Mouse (Mus musculus) kidney, postnatal 0 days (tissue): Measurements from ENCODE around the gene E130309D02Rik. TPM values are rescaled to one million over a fixed set of nuclear protein-coding genes. Genes with fewer than 3 reads are reported as not detected.

Source experiments
- ATAC-seq: fragments of 200-750 bp; cut with Nextera tagmentation; replicated peaks from 2 replicates; pipeline ENCODE4 v1.8.0; 2017; ENCODE audit warnings: low read depth, moderate number of reproducible peaks, moderate TSS enrichment, moderate library complexity; ENCODE audit not compliant: low FRiP score
- DNase-seq: peaks from one replicate; pipeline ENCODE4 v3.0.0-alpha.2; 2016; ENCODE audit warnings: low spot score
- H3K27ac ChIP-seq: fragments of 300-500 bp; sonication (generic); 2 replicates; pipeline ENCODE4 v1.5.1; 2014; ENCODE audit warnings: mild to moderate bottlenecking
- H3K27me3 ChIP-seq: fragments of 300-500 bp; sonication (generic); 2 replicates; pipeline ENCODE4 v1.6.1; 2014; ENCODE audit warnings: low read length, mixed read lengths; ENCODE audit not compliant: insufficient read depth
- H3K36me3 ChIP-seq: fragments of 300-500 bp; sonication (generic); 2 replicates; pipeline ENCODE4 v1.6.1; 2014; ENCODE audit warnings: low read length, mixed read lengths; ENCODE audit not compliant: insufficient read depth
- H3K4me1 ChIP-seq: fragments of 300-500 bp; sonication (generic); replicated peaks from 2 replicates; pipeline ENCODE4 v1.6.1; 2014; ENCODE audit warnings: antibody characterized with exemption, low read length, mixed read lengths; ENCODE audit not compliant: insufficient read depth
- H3K4me2 ChIP-seq: fragments of 300-500 bp; sonication (generic); 2 replicates; pipeline ENCODE4 v1.6.1; 2014; ENCODE audit warnings: mild to moderate bottlenecking, low read length, moderate library complexity, mixed read lengths
- H3K4me3 ChIP-seq: fragments of 300-500 bp; sonication (generic); replicated peaks from 2 replicates; pipeline ENCODE4 v1.5.1; 2014; ENCODE audit warnings: low read depth, low read length
- H3K9ac ChIP-seq: fragments of 300-500 bp; sonication (generic); 2 replicates; pipeline ENCODE4 v1.6.1; 2014; ENCODE audit warnings: low read depth, low read length
- H3K9me3 ChIP-seq: fragments of 300-500 bp; sonication (generic); replicated peaks from 2 replicates; pipeline ENCODE4 v1.6.1; 2016; ENCODE audit warnings: low read length, inconsistent platforms, mixed read lengths
- CTCF ChIP-seq: IDR thresholded peaks from 2 replicates; pipeline ENCODE4 v1.5.1; 2016; ENCODE audit warnings: antibody characterized with exemption, low read depth, mild to moderate bottlenecking, moderate library complexity
- WGBS: fragments of 180-500 bp; shearing (Covaris S2); extraction: QIAGEN DNeasy Blood & Tissue Kit; methylation state at CpG from one replicate; pipeline ENCODE4 v1.1.7; 2014; 5-methylcytosine and 5-hydroxymethylcytosine counted together
- polyA plus RNA-seq: library from polyadenylated mRNA; unstranded; fragments of >200 nt; fragmentation: Nextera tagmentation; extraction: Ambion mirVana; gene quantifications from 2 replicates; pipeline ENCODE4 v1.2.1, GENCODE M21; 2015

The E130309D02Rik gene
- polyA plus RNA-seq, 1 experiment from 2014 or later, result 27.8 TPM

DNA sequence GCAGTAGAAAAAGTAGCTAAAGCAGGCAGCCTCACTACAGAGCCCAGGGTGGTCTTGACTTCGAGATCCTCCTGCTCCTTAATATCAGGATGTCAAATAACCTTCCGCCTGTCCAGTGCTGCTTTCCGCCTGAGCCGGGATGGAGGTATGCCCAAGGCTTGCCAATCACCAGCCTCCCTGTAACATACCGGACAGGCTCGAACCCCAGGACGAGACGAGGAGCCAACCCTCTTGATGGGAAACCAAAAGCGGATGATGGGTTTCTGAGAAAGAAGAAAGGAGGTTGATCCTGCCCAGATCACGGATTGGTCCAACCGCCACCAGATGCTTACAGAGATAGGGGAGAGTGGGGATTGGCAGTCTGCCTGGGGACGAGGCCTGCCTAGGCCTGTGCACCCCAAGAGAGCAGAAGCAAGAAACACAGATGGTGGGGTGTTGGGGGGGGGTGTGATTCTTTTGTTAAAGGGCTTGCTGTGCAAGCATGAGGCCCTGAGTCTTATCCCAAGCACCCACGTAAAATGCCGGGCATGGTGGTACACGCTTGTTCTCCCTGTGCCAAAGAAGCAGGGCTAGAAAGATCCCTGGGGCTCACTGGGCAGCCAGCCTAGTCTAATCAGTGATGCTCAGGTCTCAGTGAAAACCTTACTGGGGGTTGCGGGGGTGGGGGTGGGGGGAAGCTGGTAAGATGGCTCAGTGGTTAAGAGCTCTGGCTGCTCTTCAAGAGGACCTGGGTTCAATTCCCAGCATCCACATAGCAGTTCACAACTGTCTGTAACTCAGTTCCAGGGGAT lies 42.4 kb downstream of the E130309D02Rik start:
- Histone ChIP-seq H3K36me3 (no peaks in the 10 kb centered on the region), H3K27ac (no peak overlapping the region), H3K27me3 (peaks cover 2% of the 10 kb centered on the region; the same call in 1 of the 2 replicates), H3K4me1 (no peaks in the 10 kb centered on the region; the same call in 1 of the 2 replicates), H3K9me3 (no peaks in the 10 kb centered on the region), H3K4me2 (no peak overlapping the region), H3K4me3 (no peak overlapping the region), H3K9ac (no peak overlapping the region)
- DNase-seq (no peak), ATAC-seq (no peak)
- no peak for TF ChIP-seq CTCF
- WGBS, result 90% methylated on average over 16 of the region's 16 CpGs

DNA sequence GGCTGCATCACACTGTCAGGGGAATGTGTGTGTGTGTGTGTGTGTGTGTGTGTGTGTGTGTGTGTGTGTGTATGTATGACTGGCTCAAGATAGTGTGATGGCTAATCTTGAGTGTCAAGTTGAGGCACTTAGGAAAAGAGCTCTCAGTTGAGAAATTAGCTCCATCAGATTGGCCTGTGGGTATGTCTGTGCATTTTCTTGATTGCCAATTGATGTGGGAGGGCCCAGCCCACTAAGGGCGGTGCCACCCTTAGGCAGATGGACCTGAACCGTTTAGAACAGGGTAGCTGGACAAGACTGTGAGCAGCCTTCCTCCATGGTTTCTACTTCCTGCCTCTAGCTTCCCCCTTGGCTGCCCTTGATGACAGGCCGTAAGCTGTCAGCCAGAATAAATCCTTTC lies 43.1 kb downstream of the E130309D02Rik start:
- H3K27me3 ChIP-seq, result peaks cover 2% of the 10 kb centered on the region; the same call in 1 of the 2 replicates
- H3K4me1 ChIP-seq, result no peaks in the 10 kb centered on the region; the same call in 1 of the 2 replicates
- 61% methylated on average over 3 of the region's 3 CpGs for WGBS
- no peaks in the 10 kb centered on the region for H3K9me3 ChIP-seq
- no peak for TF ChIP-seq CTCF
- no peak overlapping the region for H3K4me3 ChIP-seq
- no peak overlapping the region for H3K4me2 ChIP-seq
- no peak overlapping the region for H3K27ac ChIP-seq
- ATAC-seq (no peak), DNase-seq (no peak)
- no peak overlapping the region for H3K9ac ChIP-seq
- H3K36me3 ChIP-seq, result no peaks in the 10 kb centered on the region

DNA sequence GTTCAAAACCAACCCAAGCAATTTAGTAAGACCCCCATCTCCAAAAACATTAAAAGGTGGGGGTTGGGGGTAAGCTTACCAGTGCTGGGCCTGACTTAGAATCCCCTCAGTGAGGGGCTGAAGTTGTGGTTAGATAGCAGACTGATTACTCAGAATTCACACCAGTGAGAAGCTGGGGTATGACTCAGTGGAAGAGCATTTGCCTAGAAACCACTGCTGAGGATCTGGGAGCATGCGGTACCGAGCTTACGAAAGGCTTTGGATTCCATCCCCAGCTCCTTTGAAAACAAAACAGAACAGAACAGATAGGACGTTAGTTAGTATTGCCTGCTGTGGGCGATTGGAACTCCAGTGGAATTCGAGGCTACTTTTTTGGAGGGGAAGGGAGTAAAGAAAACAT lies 43.5 kb downstream of the E130309D02Rik start:
- H3K27ac ChIP-seq, result no peak overlapping the region
- no peak overlapping the region for H3K4me3 ChIP-seq
- ATAC-seq (no peak), DNase-seq (no peak)
- H3K4me1 ChIP-seq, result no peaks in the 10 kb centered on the region; the same call in 1 of the 2 replicates
- 79% methylated on average over 6 of the region's 6 CpGs for WGBS
- no peak for TF ChIP-seq CTCF
- no peak overlapping the region for H3K4me2 ChIP-seq
- H3K9me3 ChIP-seq, result no peaks in the 10 kb centered on the region
- H3K9ac ChIP-seq, result no peak overlapping the region
- H3K36me3 ChIP-seq, result no peaks in the 10 kb centered on the region
- peaks cover 2% of the 10 kb centered on the region; the same call in 1 of the 2 replicates for H3K27me3 ChIP-seq

DNA sequence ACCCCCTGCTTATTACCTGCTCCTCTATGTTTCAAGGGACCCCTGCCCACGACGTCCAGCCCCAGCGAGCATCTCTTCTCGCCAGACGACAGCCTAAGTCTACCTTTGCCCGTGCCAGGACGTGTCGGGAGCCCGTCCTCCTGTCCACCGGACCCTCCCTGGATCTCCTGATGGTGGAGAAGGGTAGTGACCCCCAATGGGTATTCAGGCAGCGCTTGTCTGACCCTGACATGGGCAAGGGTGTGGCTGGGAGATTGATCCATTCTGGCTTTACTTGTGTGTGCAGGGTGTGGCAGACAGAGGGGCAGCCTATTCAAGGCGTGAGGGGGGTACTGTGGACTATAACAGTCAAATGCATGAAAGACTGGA lies 45.0 kb downstream of the E130309D02Rik start:
- 4% methylated on average over 12 of the region's 12 CpGs for WGBS
- Histone ChIP-seq H3K4me3 (peak overlapping the region; percentile 97), H3K9me3 (no peaks in the 10 kb centered on the region), H3K27me3 (no peaks in the 10 kb centered on the region; the same call in 1 of the 2 replicates), H3K36me3 (no peaks in the 10 kb centered on the region), H3K4me1 (no peaks in the 10 kb centered on the region; the same call in 1 of the 2 replicates), H3K9ac (peak overlapping the region; percentile 88), H3K4me2 (peak overlapping the region; percentile 96), H3K27ac (peak overlapping the region; percentile 81; the same call in 1 of the 2 replicates)
- TF ChIP-seq CTCF, result no peak
- ATAC-seq (no peak), DNase-seq (no peak)

DNA sequence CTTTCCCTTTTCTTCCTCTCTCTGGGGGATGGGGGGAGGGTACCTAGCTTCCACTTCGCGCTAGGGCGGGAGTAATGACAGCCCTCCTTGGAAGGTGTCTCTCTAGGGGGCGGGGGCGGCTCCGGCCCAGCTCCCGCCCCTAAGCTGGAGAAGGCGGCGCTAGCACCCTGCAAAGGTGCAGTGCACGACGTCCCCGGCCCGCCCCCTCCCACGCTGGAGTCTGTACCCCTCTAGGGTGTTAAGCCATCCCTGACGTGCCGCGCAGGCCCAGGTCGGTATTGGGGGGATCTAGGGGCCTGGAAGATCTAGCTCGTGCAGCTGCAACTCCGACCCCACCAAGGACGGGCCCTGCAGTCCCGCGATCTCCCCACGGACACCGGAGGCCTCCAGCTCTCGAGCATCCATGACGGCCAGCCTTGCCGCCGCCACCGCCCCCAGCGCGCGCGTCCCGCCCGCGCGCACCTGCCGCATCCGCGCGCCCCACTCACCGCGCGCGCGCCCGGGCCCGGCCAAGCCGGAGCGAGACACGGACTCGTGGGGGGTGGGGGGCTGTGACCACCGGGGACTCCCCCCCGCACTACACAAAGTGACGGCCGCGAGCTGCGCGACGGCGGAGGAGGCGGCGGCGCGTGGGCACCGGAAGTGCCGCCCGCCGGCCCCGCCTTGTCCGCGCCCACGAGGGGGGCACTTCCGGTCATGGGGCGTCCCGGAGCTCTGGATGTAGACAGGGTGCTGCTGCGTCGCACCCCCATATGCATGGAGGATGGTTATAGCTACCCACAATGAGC lies 45.6 kb downstream of the E130309D02Rik start, which contains the start of gene Zfp316:
Zfp316 (minus strand) TSS at position 660 of the 788 bp plus-strand sequence.
- Histone ChIP-seq H3K4me2 (peak within 1 kb of the TSS; percentile 96), H3K9me3 (no peaks in the 10 kb centered on the region), H3K27ac (peak within 1 kb of the TSS; percentile 81), H3K9ac (peak within 1 kb of the TSS; percentile 88), H3K4me3 (peak within 1 kb of the TSS; percentile 97), H3K27me3 (no peaks in the 10 kb centered on the region), H3K36me3 (no peaks in the 10 kb centered on the region), H3K4me1 (no peaks in the 10 kb centered on the region; the same call in 1 of the 2 replicates)
- DNase-seq, result peak; percentile 73
- WGBS, result under 1% methylated on average over 69 of the region's 79 CpGs
- 0 out of 2 replicates have a peak, but pooled peaks have one; percentile 4 for TF ChIP-seq CTCF
- peak; percentile 85 for ATAC-seq

DNA sequence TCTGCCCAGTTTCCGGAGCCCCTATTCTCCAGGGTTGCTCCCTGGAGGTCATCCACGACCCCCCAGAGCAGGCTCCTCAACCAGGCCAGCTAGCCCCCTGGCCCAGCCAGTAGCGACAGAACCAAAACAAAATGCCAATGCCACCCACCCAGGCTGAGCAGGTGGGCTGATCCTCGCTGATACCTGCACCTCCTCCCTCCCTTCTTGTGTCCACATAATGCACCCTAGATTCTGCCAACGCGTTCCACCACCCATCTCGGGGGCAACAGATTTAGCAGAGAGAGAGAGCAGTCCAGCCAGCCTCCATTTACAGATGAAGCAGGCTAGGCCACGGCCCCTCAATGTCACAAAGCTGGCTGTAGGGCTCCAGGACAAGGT lies 46.2 kb downstream of the E130309D02Rik start:
- peak overlapping the region; percentile 97 for H3K4me3 ChIP-seq
- H3K4me1 ChIP-seq, result no peaks in the 10 kb centered on the region; the same call in 1 of the 2 replicates
- no peaks in the 10 kb centered on the region for H3K27me3 ChIP-seq
- peak overlapping the region; percentile 88 for H3K9ac ChIP-seq
- H3K4me2 ChIP-seq, result peak overlapping the region; percentile 96
- no peak for ATAC-seq
- H3K27ac ChIP-seq, result no peak overlapping the region
- no peak for DNase-seq
- no peaks in the 10 kb centered on the region for H3K36me3 ChIP-seq
- 27% methylated on average over 8 of the region's 8 CpGs for WGBS
- TF ChIP-seq CTCF, result no peak
- no peaks in the 10 kb centered on the region for H3K9me3 ChIP-seq
